Mouse (Mus musculus) heart, postnatal 0 days (tissue): ENCODE results near the gene Olfr1204.

Experiments
- CTCF ChIP-seq: IDR thresholded peaks from 2 replicates; pipeline ENCODE4 v1.5.1; 2016; ENCODE audit warnings: antibody characterized with exemption, control low read depth, low read depth
- EP300 ChIP-seq: IDR thresholded peaks from 2 replicates; pipeline ENCODE4 v1.6.1; 2016; ENCODE audit warnings: antibody characterized with exemption, low read depth

GRCm38 (mm10) chr2:88848992-88849391 is at the start of gene Olfr1204:
- TF ChIP-seq CTCF: no peak
- no peak for TF ChIP-seq EP300
